Mouse (Mus musculus) stomach, embryonic 16.5 days (tissue): ENCODE measurements around the gene Rsad1. TPM values are rescaled to one million over a fixed set of nuclear protein-coding genes. Genes with fewer than 3 reads are reported as not detected.

ENCODE experiments used
- ATAC-seq: fragments of 200-750 bp; cut with Nextera tagmentation; 2 replicates; pipeline ENCODE4 v1.8.0; 2017; ENCODE audit warnings: moderate number of reproducible peaks, moderate TSS enrichment; ENCODE audit not compliant: insufficient read depth, low FRiP score
- H3K27ac ChIP-seq: fragments of 300-500 bp; sonication (generic); 2 replicates; pipeline ENCODE4 v1.5.1; 2014; ENCODE audit warnings: low read length
- H3K27me3 ChIP-seq: fragments of 300-500 bp; sonication (generic); 2 replicates; pipeline ENCODE4 v1.6.1; 2014; ENCODE audit warnings: low read length, control low read depth, mixed read lengths; ENCODE audit not compliant: control insufficient read depth, insufficient read depth
- H3K36me3 ChIP-seq: fragments of 300-500 bp; sonication (generic); 2 replicates; pipeline ENCODE4 v1.6.1; 2014; ENCODE audit warnings: low read length; ENCODE audit not compliant: control insufficient read depth, insufficient read depth
- H3K4me1 ChIP-seq: fragments of 300-500 bp; sonication (generic); 2 replicates; pipeline ENCODE4 v1.6.1; 2014; ENCODE audit warnings: low read length, control low read depth, mixed read lengths; ENCODE audit not compliant: control insufficient read depth, insufficient read depth
- H3K4me2 ChIP-seq: fragments of 300-500 bp; sonication (generic); 2 replicates; pipeline ENCODE4 v1.6.1; 2014; ENCODE audit warnings: low read depth, low read length, mixed read lengths
- H3K4me3 ChIP-seq: fragments of 300-500 bp; sonication (generic); replicated peaks from 2 replicates; pipeline ENCODE4 v1.5.1; 2014; ENCODE audit warnings: mild to moderate bottlenecking, low read length
- H3K9ac ChIP-seq: fragments of 300-500 bp; sonication (generic); 2 replicates; pipeline ENCODE4 v1.6.1; 2014; ENCODE audit warnings: low read length
- H3K9me3 ChIP-seq: fragments of 300-500 bp; sonication (generic); replicated peaks from 2 replicates; pipeline ENCODE4 v1.6.1; 2016; ENCODE audit warnings: low read length, control low read depth; ENCODE audit not compliant: control insufficient read depth
- WGBS: fragments of 180-500 bp; shearing (Covaris S2); extraction: QIAGEN DNeasy Blood & Tissue Kit; methylation state at CpG from one replicate; pipeline ENCODE4 v1.1.7; 2014; 5-methylcytosine and 5-hydroxymethylcytosine counted together
- polyA plus RNA-seq: library from polyadenylated mRNA; unstranded; fragments of >200 nt; fragmentation: Nextera tagmentation; extraction: Ambion mirVana; gene quantifications from 2 replicates; pipeline ENCODE4 v1.2.1, GENCODE M21; 2015

The Rsad1 gene
- polyA plus RNA-seq, 1 experiment from 2014 or later: 3.1 TPM

GRCm38 (mm10) chr11:94542400-94542799 lies 6.7 kb downstream of the Rsad1 start:
- H3K9me3 ChIP-seq: no peaks in the 10 kb centered on the region
- WGBS: 89% methylated on average over 4 of the region's 4 CpGs
- no peak overlapping the region for H3K9ac ChIP-seq

GRCm38 (mm10) chr11:94539761-94540160 lies 9.3 kb downstream of the Rsad1 start:
- no peaks in the 10 kb centered on the region for H3K9me3 ChIP-seq
- WGBS: 75% methylated on average over 7 of the region's 7 CpGs
- no peak overlapping the region for H3K9ac ChIP-seq
- no peaks in the 10 kb centered on the region for H3K36me3 ChIP-seq
- H3K4me2 ChIP-seq: no peak overlapping the region
- no peaks in the 10 kb centered on the region for H3K4me1 ChIP-seq
- no peak overlapping the region for H3K4me3 ChIP-seq
- no peak for ATAC-seq
- H3K27ac ChIP-seq: no peak overlapping the region
- no peaks in the 10 kb centered on the region for H3K27me3 ChIP-seq

More at GRCm38 (mm10) chr11:94542400-94542799, 6.7 kb downstream of the Rsad1 start:
- no peaks in the 10 kb centered on the region for H3K36me3 ChIP-seq
- no peak overlapping the region for H3K4me3 ChIP-seq
- H3K27me3 ChIP-seq: no peaks in the 10 kb centered on the region
- no peak overlapping the region for H3K4me2 ChIP-seq
- ATAC-seq: no peak
- no peaks in the 10 kb centered on the region for H3K4me1 ChIP-seq
- H3K27ac ChIP-seq: no peak overlapping the region

- no peaks in the 10 kb centered on the region for H3K4me1 ChIP-seq
- H3K27me3 ChIP-seq: no peaks in the 10 kb centered on the region
- WGBS: 52% methylated on average over 8 of the region's 8 CpGs
- no peak overlapping the region for H3K4me2 ChIP-seq
- no peak overlapping the region for H3K4me3 ChIP-seq
- H3K27ac ChIP-seq: no peak overlapping the region
- ATAC-seq: peak; percentile 70; the same call in 1 of the 2 replicates
- H3K9me3 ChIP-seq: no peaks in the 10 kb centered on the region
- no peaks in the 10 kb centered on the region for H3K36me3 ChIP-seq
- no peak overlapping the region for H3K9ac ChIP-seq
Measured at GRCm38 (mm10) chr11:94538733-94539292, 10.2 kb downstream of the Rsad1 start.

- H3K4me3 ChIP-seq: no peak overlapping the region
- ATAC-seq: no peak
Measured at GRCm38 (mm10) chr11:94533171-94533570, 15.9 kb downstream of the Rsad1 start.

GRCm38 (mm10) chr11:94528879-94529278 lies 20.2 kb downstream of the Rsad1 start:
- Histone ChIP-seq H3K9ac (no peak overlapping the region), H3K4me1 (0 out of 2 replicates have a peak, but pooled peaks cover 2% of the 10 kb centered on the region), H3K36me3 (no peaks in the 10 kb centered on the region), H3K27me3 (no peaks in the 10 kb centered on the region), H3K4me3 (no peak overlapping the region), H3K9me3 (no peaks in the 10 kb centered on the region), H3K27ac (no peak overlapping the region), H3K4me2 (no peak overlapping the region)
- no peak for ATAC-seq
- 36% methylated on average over 3 of the region's 3 CpGs for WGBS

More at GRCm38 (mm10) chr11:94533171-94533570, 15.9 kb downstream of the Rsad1 start:
- WGBS: 71% methylated on average over 8 of the region's 8 CpGs
- no peaks in the 10 kb centered on the region for H3K4me1 ChIP-seq
- no peak overlapping the region for H3K27ac ChIP-seq
- H3K9me3 ChIP-seq: no peaks in the 10 kb centered on the region
- H3K27me3 ChIP-seq: no peaks in the 10 kb centered on the region
- H3K4me2 ChIP-seq: no peak overlapping the region
- no peaks in the 10 kb centered on the region for H3K36me3 ChIP-seq
- no peak overlapping the region for H3K9ac ChIP-seq

GRCm38 (mm10) chr11:94526171-94526879 lies 22.7 kb downstream of the Rsad1 start:
- peak; percentile 64 for ATAC-seq

GRCm38 (mm10) chr11:94521219-94521843 lies 27.7 kb downstream of the Rsad1 start, which contains the start of gene Mycbpap:
Mycbpap (minus strand) TSS chr11:94521742.
- Histone ChIP-seq H3K27me3 (no peaks in the 10 kb centered on the region), H3K36me3 (no peaks in the 10 kb centered on the region), H3K4me2 (peak within 1 kb of the TSS; percentile 75), H3K4me1 (peaks cover 9% of the 10 kb centered on the region; the same call in 1 of the 2 replicates), H3K4me3 (peak within 1 kb of the TSS; percentile 61), H3K9me3 (no peaks in the 10 kb centered on the region), H3K27ac (no peak within 1 kb of the TSS), H3K9ac (peak within 1 kb of the TSS; percentile 64)
- WGBS: 1% methylated on average over 42 of the region's 42 CpGs
- peak; percentile 68 for ATAC-seq

More at GRCm38 (mm10) chr11:94526171-94526879, 22.7 kb downstream of the Rsad1 start:
- H3K4me1 ChIP-seq: 0 out of 2 replicates have a peak, but pooled peaks cover 6% of the 10 kb centered on the region
- peak overlapping the region; percentile 16; the same call in 1 of the 2 replicates for H3K27ac ChIP-seq
- 41% methylated on average over 9 of the region's 9 CpGs for WGBS
- no peak overlapping the region for H3K4me3 ChIP-seq
- H3K9me3 ChIP-seq: no peaks in the 10 kb centered on the region
- no peaks in the 10 kb centered on the region for H3K27me3 ChIP-seq
- H3K4me2 ChIP-seq: no peak overlapping the region
- H3K9ac ChIP-seq: no peak overlapping the region
- H3K36me3 ChIP-seq: no peaks in the 10 kb centered on the region

GRCm38 (mm10) chr11:94513452-94513851 lies 35.6 kb downstream of the Rsad1 start:
- Histone ChIP-seq H3K27me3 (no peaks in the 10 kb centered on the region), H3K4me1 (0 out of 2 replicates have a peak, but pooled peaks cover 4% of the 10 kb centered on the region), H3K9ac (no peak overlapping the region), H3K36me3 (no peaks in the 10 kb centered on the region), H3K4me2 (no peak overlapping the region), H3K9me3 (no peaks in the 10 kb centered on the region), H3K4me3 (no peak overlapping the region), H3K27ac (no peak overlapping the region)
- 36% methylated on average over 9 of the region's 9 CpGs for WGBS
- no peak for ATAC-seq

GRCm38 (mm10) chr11:94508976-94509375 lies 40.1 kb downstream of the Rsad1 start:
- Histone ChIP-seq H3K36me3 (no peaks in the 10 kb centered on the region), H3K4me3 (no peak overlapping the region), H3K9ac (no peak overlapping the region), H3K4me1 (0 out of 2 replicates have a peak, but pooled peaks cover 4% of the 10 kb centered on the region), H3K4me2 (no peak overlapping the region), H3K27ac (no peak overlapping the region), H3K27me3 (no peaks in the 10 kb centered on the region), H3K9me3 (no peaks in the 10 kb centered on the region)
- peak; percentile 54; the same call in 1 of the 2 replicates for ATAC-seq
- WGBS: 61% methylated on average over 10 of the region's 10 CpGs
